Mouse (Mus musculus): ENCODE measurements around the gene Kif12. TPM values are rescaled to one million over a fixed set of nuclear protein-coding genes. Genes with fewer than 3 reads are reported as not detected.

The Kif12 gene
- not detected for polyA plus RNA-seq (2017; shearing (Covaris generic))

GRCm38 (mm10) chr4:63171969-63172685, at the start of gene Kif12:
Kif12 (minus strand) TSS chr4:63172131.

GRCm38 (mm10) chr4:63213907-63214621, 42.1 kb upstream of the Kif12 start, which contains the start of gene Col27a1:
Col27a1 (plus strand) TSS chr4:63214004.

GRCm38 (mm10) chr4:63154699-63155098, 17.2 kb downstream of the Kif12 start, which contains the start of gene Ambp:
Ambp (minus strand) TSS chr4:63154799.

Other genes starting within 250 kb of the Kif12 start
- gene Zfp618, start 206.6 kb downstream of the Kif12 start, polyA plus RNA-seq (2017; shearing (Covaris generic)) = 0.24 TPM
- not detected for gene Ambp, start 17.3 kb downstream of the Kif12 start, polyA plus RNA-seq (2017; shearing (Covaris generic))
- 0.86 TPM for gene Col27a1, start 41.9 kb upstream of the Kif12 start, polyA plus RNA-seq (2017; shearing (Covaris generic))
- not detected for gene Orm1, start 172.4 kb upstream of the Kif12 start, polyA plus RNA-seq (2017; shearing (Covaris generic))
- gene Orm3, start 184.0 kb upstream of the Kif12 start, polyA plus RNA-seq (2017; shearing (Covaris generic)) = 0.71 TPM
- 0.47 TPM for gene Orm2, start 190.3 kb upstream of the Kif12 start, polyA plus RNA-seq (2017; shearing (Covaris generic))
- gene Akna, start 231.2 kb upstream of the Kif12 start, polyA plus RNA-seq (2017; shearing (Covaris generic)) = 334 TPM